Mouse (Mus musculus): ENCODE measurements around the gene Gm49395. TPM values are rescaled to one million over a fixed set of nuclear protein-coding genes. Genes with fewer than 3 reads are reported as not detected.

The Gm49395 gene
- total RNA-seq, 1 experiment from 2014 or later = 11.1 TPM

DNA sequence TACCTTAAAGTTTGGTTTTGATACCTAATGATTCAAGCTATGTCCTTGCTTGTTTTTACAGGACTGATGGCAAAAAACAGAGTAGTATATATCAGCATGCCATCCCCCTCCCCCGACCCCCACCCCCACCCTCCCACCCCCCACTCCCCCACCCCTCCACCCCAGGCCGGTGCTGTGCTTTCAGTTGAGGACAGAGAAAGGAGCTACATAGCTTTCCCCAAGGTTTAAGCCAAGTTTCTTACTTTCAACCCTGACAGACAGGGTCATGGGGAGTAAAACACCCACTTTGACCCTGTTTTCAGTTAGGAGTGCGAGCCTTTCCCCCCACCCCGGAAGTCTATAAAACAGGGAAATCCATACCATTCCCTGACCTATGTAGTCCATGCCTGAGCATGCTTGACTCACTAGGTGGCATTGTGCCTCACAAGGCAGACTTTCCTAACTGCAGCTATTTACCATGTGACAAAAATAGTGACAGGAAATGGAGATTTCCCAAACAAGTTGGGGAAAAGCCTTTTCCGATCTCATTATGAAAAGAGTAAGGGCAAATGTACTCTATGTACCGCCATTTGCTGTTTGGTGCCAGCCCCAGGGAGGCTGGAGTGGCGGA is 98.2 kb downstream of the Gm49395 start:
- ATAC-seq (replicated peaks; ENCODE audit: low read depth, poor library complexity, severe bottlenecking) = no peak

DNA sequence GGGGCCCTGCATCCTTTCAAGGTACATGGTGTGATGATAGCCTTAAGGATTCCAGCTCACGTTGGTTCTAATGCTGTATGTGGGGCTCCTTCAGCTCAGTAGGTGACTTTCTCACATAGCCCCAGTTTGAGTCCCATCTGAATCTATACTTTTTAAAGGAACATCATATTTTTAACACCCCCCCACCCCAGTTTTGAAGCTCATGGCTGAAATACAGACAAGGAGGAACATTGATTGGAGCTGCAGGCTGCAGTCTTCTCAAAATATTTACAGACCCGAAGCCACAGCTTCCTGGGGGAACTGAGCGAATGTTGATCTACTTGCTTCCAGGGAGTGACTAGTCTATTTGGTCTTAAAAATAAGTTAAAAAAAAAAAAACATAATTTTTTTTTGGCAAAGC is 98.9 kb downstream of the Gm49395 start:
- no peak for ATAC-seq (replicated peaks; ENCODE audit: low read depth, poor library complexity, severe bottlenecking)

DNA sequence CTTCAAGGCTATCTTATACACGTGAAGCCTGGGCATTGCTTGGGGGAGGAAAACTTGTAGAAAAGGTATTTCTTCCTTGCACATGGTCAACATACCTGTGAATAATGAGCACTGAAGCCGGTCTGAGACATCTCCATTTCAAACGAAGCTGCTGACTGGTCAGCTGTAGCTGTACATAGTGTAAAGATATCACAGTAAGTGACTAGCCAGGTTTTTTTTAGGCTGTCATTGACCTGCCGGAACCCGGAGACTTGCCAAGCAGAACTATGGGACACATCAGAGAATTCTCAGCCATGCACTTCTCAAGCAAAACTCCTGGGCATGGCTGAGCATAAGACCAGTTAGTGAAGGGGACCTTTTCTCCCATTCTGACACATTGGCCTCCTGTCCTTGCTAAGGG is 99.6 kb downstream of the Gm49395 start:
- ATAC-seq (replicated peaks; ENCODE audit: low read depth, poor library complexity, severe bottlenecking) = no peak

DNA sequence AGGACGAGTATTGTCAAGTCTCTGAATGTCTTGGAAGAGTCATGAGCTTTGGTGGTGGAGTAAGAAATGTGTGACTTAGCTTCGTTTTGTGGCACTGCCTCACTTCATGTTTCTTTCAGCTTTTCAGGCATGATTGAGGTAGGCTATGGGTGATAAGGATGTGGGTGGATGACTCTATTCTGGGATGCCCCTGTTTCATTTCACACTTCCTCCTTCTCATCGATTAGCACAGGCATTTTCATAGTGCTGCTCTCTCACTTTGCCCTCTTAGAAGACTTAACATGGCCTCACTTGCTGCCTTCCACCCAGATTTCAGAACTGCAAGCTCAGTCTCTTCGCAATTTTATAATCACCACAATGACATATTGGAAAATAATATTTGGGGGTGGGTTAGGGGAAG is 102.1 kb downstream of the Gm49395 start:
- ATAC-seq (replicated peaks; ENCODE audit: low read depth, poor library complexity, severe bottlenecking) = peak; percentile 39

DNA sequence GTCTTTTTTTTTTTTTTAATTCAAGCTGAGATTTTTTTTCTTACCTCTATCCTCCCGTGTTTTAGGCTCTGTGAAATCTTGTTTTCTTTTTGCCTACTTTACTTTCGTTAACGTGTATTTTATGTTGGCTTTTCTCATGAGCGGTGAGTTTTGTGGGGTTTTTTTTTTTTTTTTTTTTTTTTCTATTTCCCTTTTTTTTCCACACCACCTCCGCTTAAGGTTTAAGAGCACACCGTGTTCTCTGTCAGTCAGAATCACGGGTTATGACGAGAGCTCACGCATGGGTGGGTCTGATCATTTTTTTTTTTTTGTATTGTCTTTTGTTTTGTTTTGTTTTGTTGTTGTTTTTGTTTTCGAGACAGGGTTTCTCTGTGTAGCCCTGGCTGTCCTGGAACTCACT is 103.6 kb downstream of the Gm49395 start:
- ATAC-seq (replicated peaks; ENCODE audit: low read depth, poor library complexity, severe bottlenecking) = no peak

DNA sequence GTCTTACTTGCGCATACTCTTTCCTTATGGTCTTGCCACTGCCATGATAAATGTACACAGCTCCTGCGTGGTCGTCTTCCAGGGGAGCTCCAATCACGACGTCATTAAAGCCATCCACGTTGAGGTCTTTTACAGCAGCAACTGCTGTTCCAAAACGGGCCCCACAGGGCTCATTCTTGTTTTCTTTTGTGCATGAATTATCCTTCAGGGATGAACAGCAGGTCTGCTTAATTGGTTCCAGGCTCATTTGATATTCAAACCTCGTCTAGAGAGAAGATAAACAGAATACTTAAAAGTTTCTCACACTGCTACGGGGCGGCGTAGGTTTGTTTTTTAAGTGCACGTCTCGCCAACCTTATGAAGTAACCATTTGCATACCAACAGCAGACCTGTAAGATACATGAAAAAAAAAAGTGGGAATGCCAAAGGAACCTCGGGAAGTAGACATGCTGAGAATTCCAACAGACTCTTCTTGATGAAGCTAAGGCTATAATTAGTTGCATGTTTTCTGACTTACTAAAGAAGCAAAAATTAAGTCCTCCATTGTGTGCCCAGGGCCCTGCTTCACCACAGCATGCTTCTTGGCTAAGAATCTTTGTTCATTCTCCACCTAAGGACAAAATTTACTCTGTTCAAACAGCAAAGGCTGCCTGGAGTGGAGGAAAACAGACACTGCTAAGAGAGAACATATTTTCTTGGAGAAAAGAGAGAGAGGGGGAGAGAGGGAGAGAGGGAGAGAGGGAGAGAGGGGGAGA is 109.3 kb downstream of the Gm49395 start:
- ATAC-seq (replicated peaks; ENCODE audit: low read depth, poor library complexity, severe bottlenecking) = no peak

DNA sequence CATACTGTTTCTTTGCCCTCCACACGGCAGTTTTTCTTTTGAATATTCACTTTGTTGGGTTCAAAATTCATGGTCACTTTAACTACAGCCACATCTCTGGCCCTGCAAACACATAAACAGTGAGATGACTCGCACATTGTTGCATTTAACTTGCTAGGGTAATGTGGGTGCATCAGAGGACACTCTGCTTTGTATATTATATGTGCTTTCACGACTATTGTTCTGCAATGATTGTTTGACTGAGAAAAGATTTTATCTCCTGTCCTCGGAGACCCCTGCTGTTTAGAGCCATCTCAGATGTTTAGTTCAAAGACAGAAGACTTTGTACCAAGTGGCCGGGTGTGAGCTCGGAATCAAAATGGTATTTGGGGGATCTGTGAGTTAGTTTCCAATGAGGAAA is 114.1 kb downstream of the Gm49395 start:
- no peak for ATAC-seq (replicated peaks; ENCODE audit: low read depth, poor library complexity, severe bottlenecking)

DNA sequence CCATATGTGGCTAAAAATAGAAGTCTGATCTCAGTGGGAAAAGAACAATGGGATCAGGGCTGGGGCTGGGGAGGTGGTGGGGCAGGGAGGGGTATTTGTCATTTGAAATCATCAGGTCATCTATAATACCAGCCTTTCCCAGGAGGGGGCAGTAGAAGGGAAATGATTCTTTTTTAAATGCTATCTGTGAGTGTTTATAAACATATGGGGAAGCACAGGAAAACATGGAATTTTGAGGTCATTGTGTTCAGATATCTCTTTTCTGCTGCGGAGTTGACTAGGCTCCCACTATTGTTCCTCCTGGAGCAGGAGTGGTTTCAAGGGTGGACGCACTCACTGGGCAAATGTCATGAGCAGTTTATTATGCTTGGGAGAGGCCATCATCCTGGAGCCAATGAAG is 114.6 kb downstream of the Gm49395 start:
- ATAC-seq (replicated peaks; ENCODE audit: low read depth, poor library complexity, severe bottlenecking) = peak; percentile 70

Other genes starting within 250 kb of the Gm49395 start
- gene Itga2, start 169.8 kb downstream of the Gm49395 start, total RNA-seq (2017) = 2.2 and 2.4 TPM in 2 replicates
- 8.3 and 10.0 TPM in 2 replicates for gene Pelo, start 11.7 kb downstream of the Gm49395 start, total RNA-seq (2017)
- gene Itga1, start within 50 bp of the Gm49395 start, total RNA-seq (2017) = 1.5 and 1.9 TPM in 2 replicates